Mouse (Mus musculus) kidney, postnatal 0 days (tissue): ENCODE data around the gene Ebf1. TPM values are rescaled to one million over a fixed set of nuclear protein-coding genes. Genes with fewer than 3 reads are reported as not detected.
A peak's percentile ranks its signal among the peaks of the same experiment; 100 is the strongest.

Experiments
- ATAC-seq: fragments of 200-750 bp; cut with Nextera tagmentation; replicated peaks from 2 replicates; pipeline ENCODE4 v1.8.0; 2017; ENCODE audit warnings: low read depth, moderate number of reproducible peaks, moderate TSS enrichment, moderate library complexity; ENCODE audit not compliant: low FRiP score
- DNase-seq: peaks from one replicate; pipeline ENCODE4 v3.0.0-alpha.2; 2016; ENCODE audit warnings: low spot score
- H3K27ac ChIP-seq: fragments of 300-500 bp; sonication (generic); 2 replicates; pipeline ENCODE4 v1.5.1; 2014; ENCODE audit warnings: mild to moderate bottlenecking
- H3K27me3 ChIP-seq: fragments of 300-500 bp; sonication (generic); 2 replicates; pipeline ENCODE4 v1.6.1; 2014; ENCODE audit warnings: low read length, mixed read lengths; ENCODE audit not compliant: insufficient read depth
- H3K36me3 ChIP-seq: fragments of 300-500 bp; sonication (generic); 2 replicates; pipeline ENCODE4 v1.6.1; 2014; ENCODE audit warnings: low read length, mixed read lengths; ENCODE audit not compliant: insufficient read depth
- H3K4me1 ChIP-seq: fragments of 300-500 bp; sonication (generic); replicated peaks from 2 replicates; pipeline ENCODE4 v1.6.1; 2014; ENCODE audit warnings: antibody characterized with exemption, low read length, mixed read lengths; ENCODE audit not compliant: insufficient read depth
- H3K4me2 ChIP-seq: fragments of 300-500 bp; sonication (generic); 2 replicates; pipeline ENCODE4 v1.6.1; 2014; ENCODE audit warnings: mild to moderate bottlenecking, low read length, moderate library complexity, mixed read lengths
- H3K4me3 ChIP-seq: fragments of 300-500 bp; sonication (generic); replicated peaks from 2 replicates; pipeline ENCODE4 v1.5.1; 2014; ENCODE audit warnings: low read depth, low read length
- H3K9ac ChIP-seq: fragments of 300-500 bp; sonication (generic); 2 replicates; pipeline ENCODE4 v1.6.1; 2014; ENCODE audit warnings: low read depth, low read length
- H3K9me3 ChIP-seq: fragments of 300-500 bp; sonication (generic); replicated peaks from 2 replicates; pipeline ENCODE4 v1.6.1; 2016; ENCODE audit warnings: low read length, inconsistent platforms, mixed read lengths
- CTCF ChIP-seq: IDR thresholded peaks from 2 replicates; pipeline ENCODE4 v1.5.1; 2016; ENCODE audit warnings: antibody characterized with exemption, low read depth, mild to moderate bottlenecking, moderate library complexity
- WGBS: fragments of 180-500 bp; shearing (Covaris S2); extraction: QIAGEN DNeasy Blood & Tissue Kit; methylation state at CpG from one replicate; pipeline ENCODE4 v1.1.7; 2014; 5-methylcytosine and 5-hydroxymethylcytosine counted together
- polyA plus RNA-seq: library from polyadenylated mRNA; unstranded; fragments of >200 nt; fragmentation: Nextera tagmentation; extraction: Ambion mirVana; gene quantifications from 2 replicates; pipeline ENCODE4 v1.2.1, GENCODE M21; 2015

The Ebf1 gene
- polyA plus RNA-seq, 1 experiment from 2014 or later, result 19.6 TPM

DNA sequence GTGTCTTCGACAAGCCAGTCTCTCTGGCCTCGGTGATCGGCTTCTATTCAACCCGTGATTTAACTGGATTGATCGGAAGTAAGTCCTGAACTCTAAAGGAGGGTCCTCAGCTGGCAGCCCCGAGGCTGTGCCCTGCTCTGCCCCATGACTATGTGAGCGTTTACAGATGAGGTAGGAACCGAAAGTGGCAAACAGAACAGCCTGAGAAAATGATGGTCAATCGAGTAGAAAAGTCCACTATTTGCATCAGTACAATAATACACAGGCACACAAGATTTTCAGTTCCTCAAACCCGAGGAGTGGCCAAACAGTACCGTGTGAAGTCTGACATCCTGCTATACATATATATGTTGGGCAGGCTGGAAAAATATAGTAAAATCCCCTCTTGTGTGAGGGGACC lies 147.9 kb downstream of the Ebf1 start:
- Histone ChIP-seq H3K9me3 (no peaks in the 10 kb centered on the region), H3K9ac (no peak overlapping the region), H3K4me3 (no peak overlapping the region), H3K27me3 (no peaks in the 10 kb centered on the region), H3K36me3 (no peaks in the 10 kb centered on the region), H3K27ac (no peak overlapping the region), H3K4me2 (no peak overlapping the region), H3K4me1 (no peaks in the 10 kb centered on the region)
- DNase-seq, result no peak
- ATAC-seq, result no peak
- TF ChIP-seq CTCF, result no peak
- 85% methylated on average over 11 of the region's 11 CpGs for WGBS

DNA sequence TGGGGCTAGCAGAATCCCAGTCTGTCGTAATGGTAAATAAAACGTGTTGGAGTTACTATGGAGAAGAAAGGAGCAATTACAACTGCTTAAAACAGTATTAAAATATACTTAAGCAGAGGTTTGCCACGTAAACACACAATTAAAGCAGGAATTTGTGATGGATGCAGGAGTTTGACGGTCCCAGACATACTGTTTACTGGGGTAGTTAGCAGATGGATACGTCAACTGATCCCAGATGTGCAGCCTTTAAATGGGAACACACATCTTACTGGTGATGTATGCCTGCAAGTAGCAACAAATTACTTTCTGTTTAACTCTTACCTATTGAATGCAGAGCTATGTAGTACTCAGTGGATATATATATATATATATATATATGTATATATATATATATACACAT lies 149.1 kb downstream of the Ebf1 start:
- no peak for DNase-seq
- Histone ChIP-seq H3K36me3 (no peaks in the 10 kb centered on the region), H3K9ac (no peak overlapping the region), H3K4me3 (no peak overlapping the region), H3K4me2 (no peak overlapping the region), H3K27me3 (no peaks in the 10 kb centered on the region), H3K4me1 (no peaks in the 10 kb centered on the region), H3K9me3 (no peaks in the 10 kb centered on the region), H3K27ac (no peak overlapping the region)
- ATAC-seq, result no peak
- WGBS, result 67% methylated on average over 5 of the region's 5 CpGs
- TF ChIP-seq CTCF, result no peak

DNA sequence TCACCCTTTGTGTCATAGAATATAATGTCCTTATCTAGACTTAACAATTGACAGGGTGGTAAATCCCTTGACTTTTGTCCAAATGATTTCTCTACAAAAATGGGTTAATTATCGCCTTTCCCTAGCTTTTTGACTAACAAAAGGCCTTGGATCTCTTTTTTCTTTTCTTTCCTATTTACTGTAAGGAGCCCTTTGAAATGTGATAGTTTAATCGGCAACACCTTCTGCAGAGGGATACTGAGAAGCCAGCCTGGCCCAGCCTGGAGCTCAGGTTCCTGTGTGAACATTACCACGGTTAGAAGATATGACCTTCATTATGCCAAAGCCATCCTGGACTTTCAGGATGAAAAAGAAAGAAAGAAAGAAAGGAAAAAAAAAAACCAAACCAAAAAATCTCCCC lies 150.2 kb downstream of the Ebf1 start:
- DNase-seq (no peak), ATAC-seq (no peak)
- Histone ChIP-seq H3K9me3 (no peaks in the 10 kb centered on the region), H3K27me3 (no peaks in the 10 kb centered on the region), H3K4me1 (no peaks in the 10 kb centered on the region), H3K36me3 (no peaks in the 10 kb centered on the region), H3K4me3 (no peak overlapping the region), H3K27ac (no peak overlapping the region), H3K4me2 (no peak overlapping the region), H3K9ac (no peak overlapping the region)
- 27% methylated on average over 3 of the region's 3 CpGs for WGBS
- TF ChIP-seq CTCF, result no peak

DNA sequence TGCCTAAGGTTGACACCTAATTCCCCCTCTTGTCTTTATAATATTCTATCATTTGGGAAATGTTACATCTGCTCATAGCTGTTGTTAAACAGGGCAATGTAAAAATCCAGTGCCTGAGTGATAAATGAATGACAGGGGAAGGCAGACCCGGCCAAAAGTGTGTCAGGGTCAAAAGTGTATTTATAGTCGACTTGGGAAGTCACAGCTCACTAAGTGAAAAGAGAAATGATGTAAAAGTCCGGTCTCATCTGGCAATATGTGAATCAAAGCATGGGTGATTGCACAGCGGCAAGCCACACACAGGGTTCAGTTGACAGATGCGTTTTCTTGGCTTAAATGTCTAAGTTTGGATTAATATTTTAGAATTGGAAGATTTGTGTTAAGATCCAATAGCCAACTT lies 151.2 kb downstream of the Ebf1 start:
- Histone ChIP-seq H3K4me3 (no peak overlapping the region), H3K36me3 (no peaks in the 10 kb centered on the region), H3K9ac (no peak overlapping the region), H3K4me1 (no peaks in the 10 kb centered on the region), H3K9me3 (no peaks in the 10 kb centered on the region), H3K4me2 (no peak overlapping the region), H3K27me3 (no peaks in the 10 kb centered on the region), H3K27ac (no peak overlapping the region)
- no peak for DNase-seq
- TF ChIP-seq CTCF, result no peak
- no peak for ATAC-seq
- WGBS, result 49% methylated on average over 5 of the region's 5 CpGs

DNA sequence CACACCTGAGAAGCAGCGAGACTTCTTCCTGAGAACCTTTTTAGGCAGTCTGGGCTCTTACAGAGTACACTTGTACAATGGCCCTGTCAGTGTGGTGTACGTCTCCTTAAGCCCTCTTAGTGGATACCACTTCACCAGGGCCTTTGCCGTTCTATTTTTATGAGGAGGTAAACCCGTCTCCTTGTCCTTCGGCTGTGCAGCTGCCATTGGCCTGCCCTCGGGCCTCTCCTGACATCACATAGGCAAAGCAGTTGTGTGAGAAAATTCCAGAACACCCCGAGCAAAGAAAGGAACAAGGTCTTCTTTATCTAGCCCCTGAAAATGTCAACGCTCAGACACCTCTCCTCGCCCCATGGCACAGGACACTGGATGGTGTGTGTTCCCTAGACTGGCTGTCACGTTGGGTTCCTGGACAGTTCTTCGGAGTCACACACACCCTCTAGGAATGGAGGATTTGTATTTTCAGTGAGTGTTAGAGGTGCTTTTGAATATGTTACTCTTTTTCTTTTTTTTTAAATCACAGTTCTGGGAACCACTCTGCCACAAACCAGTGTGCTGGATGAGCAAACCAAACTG lies 154.0 kb downstream of the Ebf1 start:
- Histone ChIP-seq H3K27me3 (no peaks in the 10 kb centered on the region), H3K4me2 (no peak overlapping the region), H3K36me3 (no peaks in the 10 kb centered on the region), H3K4me1 (no peaks in the 10 kb centered on the region), H3K9ac (no peak overlapping the region), H3K4me3 (no peak overlapping the region), H3K9me3 (no peaks in the 10 kb centered on the region), H3K27ac (no peak overlapping the region)
- TF ChIP-seq CTCF, result no peak
- DNase-seq (no peak), ATAC-seq (no peak)
- WGBS, result 80% methylated on average over 11 of the region's 11 CpGs

DNA sequence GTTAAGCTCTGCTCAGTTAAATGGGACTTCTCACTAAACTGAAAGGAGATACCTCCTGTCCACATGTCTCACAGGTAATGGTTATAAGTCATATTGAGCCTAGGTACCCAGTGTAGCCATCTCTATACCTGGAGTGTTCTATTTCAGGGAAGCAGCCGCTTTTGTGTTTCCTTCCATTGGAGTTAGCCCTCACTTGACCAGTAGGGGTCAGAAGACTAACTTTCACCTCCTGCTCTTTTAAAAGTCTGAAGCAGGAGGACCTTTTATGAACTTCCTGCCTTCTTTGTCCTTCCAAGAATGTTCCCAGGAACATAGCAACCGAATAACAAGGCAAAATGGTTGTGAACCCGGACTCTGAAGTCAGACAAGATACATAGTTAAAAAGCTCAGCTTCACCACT lies 157.3 kb downstream of the Ebf1 start:
- Histone ChIP-seq H3K9me3 (no peaks in the 10 kb centered on the region), H3K4me3 (no peak overlapping the region), H3K4me2 (no peak overlapping the region), H3K36me3 (no peaks in the 10 kb centered on the region), H3K9ac (no peak overlapping the region), H3K27me3 (no peaks in the 10 kb centered on the region), H3K27ac (no peak overlapping the region), H3K4me1 (no peaks in the 10 kb centered on the region)
- WGBS, result 78% methylated on average over 3 of the region's 3 CpGs
- DNase-seq (no peak), ATAC-seq (no peak)
- peak; percentile 52; the same call in 1 of the 2 replicates for TF ChIP-seq CTCF

DNA sequence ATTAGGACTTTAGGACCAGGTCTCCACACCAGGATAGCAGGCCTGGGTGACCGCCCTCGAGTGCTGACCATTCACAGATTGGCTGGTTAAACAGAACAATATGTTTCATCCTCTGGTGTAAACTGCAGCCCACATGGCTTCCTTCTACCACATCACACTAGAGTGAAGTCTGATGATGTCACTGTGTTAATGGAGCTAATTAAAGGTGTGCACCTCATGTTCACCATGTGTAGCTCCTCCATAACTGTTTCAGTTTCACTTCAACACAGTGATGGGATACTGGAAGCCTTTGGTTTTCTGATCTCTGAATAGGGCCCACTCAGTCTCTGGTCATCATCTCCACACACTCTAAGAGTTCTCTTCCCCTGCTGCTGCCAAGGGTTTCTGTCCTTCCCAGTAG lies 158.4 kb downstream of the Ebf1 start:
- H3K4me1 ChIP-seq, result no peaks in the 10 kb centered on the region
- no peak for TF ChIP-seq CTCF
- WGBS, result 91% methylated on average over 2 of the region's 2 CpGs
- DNase-seq, result no peak
- H3K27me3 ChIP-seq, result no peaks in the 10 kb centered on the region
- no peak overlapping the region for H3K27ac ChIP-seq
- no peaks in the 10 kb centered on the region for H3K9me3 ChIP-seq
- no peak overlapping the region for H3K4me3 ChIP-seq
- no peaks in the 10 kb centered on the region for H3K36me3 ChIP-seq
- H3K4me2 ChIP-seq, result no peak overlapping the region
- H3K9ac ChIP-seq, result no peak overlapping the region
- ATAC-seq, result no peak
